Mouse (Mus musculus): ENCODE data around the gene Uqcrq. TPM values are rescaled to one million over a fixed set of nuclear protein-coding genes. Genes with fewer than 3 reads are reported as not detected.

Gene Uqcrq
- 100 to 1,000 TPM; 500 to 558 TPM for polyA plus RNA-seq (2012; fragmentation: generic; extraction: Trizol)

GRCm38 (mm10) chr11:53430670-53431346, at the start of gene Uqcrq, which contains the start of gene Gdf9:
TSS of gene Uqcrq (minus strand) at chr11:53430831.
TSS of gene Gdf9 (plus strand) at chr11:53431023.

GRCm38 (mm10) chr11:53479783-53480301, 49.2 kb upstream of the Uqcrq start, which contains the start of the genes Gm9945 and Sowaha:
TSS of gene Gm9945 (plus strand) at chr11:53480166.
TSS of gene Sowaha (minus strand) at chr11:53480274.

GRCm38 (mm10) chr11:53469968-53470695, 39.5 kb upstream of the Uqcrq start, which contains the start of gene Gm9837:
TSS of gene Gm9837 (minus strand) at chr11:53470479.

GRCm38 (mm10) chr11:53456474-53457371, 26.1 kb upstream of the Uqcrq start, which contains the start of the genes Gm10447 and Shroom1:
TSS of gene Gm10447 (minus strand) at chr11:53457110.
TSS of gene Shroom1 (plus strand) at chr11:53457205.

GRCm38 (mm10) chr11:53423036-53423435, 7.6 kb downstream of the Uqcrq start, which contains the start of gene Leap2:
TSS of gene Leap2 (minus strand) at chr11:53423170.

Other genes with a start within 250 kb of the Uqcrq start
- gene Hspa4, start 130.4 kb downstream of the Uqcrq start, polyA plus RNA-seq (2012; fragmentation: generic; extraction: Trizol), result 10 to 100 TPM; 15.8 to 44.3 TPM
- gene Zcchc10, start 106.2 kb downstream of the Uqcrq start, polyA plus RNA-seq (2012; fragmentation: generic; extraction: Trizol), result 1 to 10 TPM; 1.7 to 3.0 TPM
- gene Aff4, start 80.0 kb downstream of the Uqcrq start, polyA plus RNA-seq (2012; fragmentation: generic; extraction: Trizol), result 1 to 10 TPM in 1 of 2 experiments, under 1 TPM in 1; 0.48 to 8.1 TPM
- not detected for gene Leap2, start 7.7 kb downstream of the Uqcrq start, polyA plus RNA-seq (2012; fragmentation: generic; extraction: Trizol)
- gene Gdf9, start 192 bp upstream of the Uqcrq start, polyA plus RNA-seq (2012; fragmentation: generic; extraction: Trizol), result 1 to 10 TPM in 1 of 2 experiments, under 1 TPM in 1; 0.18 to 1.4 TPM
- under 1 TPM; 0.01 to 0.04 TPM for gene Gm10447, start 26.3 kb upstream of the Uqcrq start, polyA plus RNA-seq (2012; fragmentation: generic; extraction: Trizol)
- 1 to 10 TPM in 1 of 2 experiments, under 1 TPM in 1; 0.54 to 1.0 TPM for gene Shroom1, start 26.4 kb upstream of the Uqcrq start, polyA plus RNA-seq (2012; fragmentation: generic; extraction: Trizol)
- not detected for gene Gm9837, start 39.6 kb upstream of the Uqcrq start, polyA plus RNA-seq (2012; fragmentation: generic; extraction: Trizol)
- not detected for gene Gm9945, start 49.3 kb upstream of the Uqcrq start, polyA plus RNA-seq (2012; fragmentation: generic; extraction: Trizol)
- not detected for gene Sowaha, start 49.4 kb upstream of the Uqcrq start, polyA plus RNA-seq (2012; fragmentation: generic; extraction: Trizol)
- gene Sept8, start 88.4 kb upstream of the Uqcrq start, polyA plus RNA-seq (2012; fragmentation: generic; extraction: Trizol), result 10 to 100 TPM; 22.0 to 78.6 TPM
- 10 to 100 TPM in 1 of 2 experiments, 1 to 10 TPM in 1; 1.8 to 19.7 TPM for gene Kif3a, start 136.5 kb upstream of the Uqcrq start, polyA plus RNA-seq (2012; fragmentation: generic; extraction: Trizol)
- gene Il4, start 187.8 kb upstream of the Uqcrq start, polyA plus RNA-seq (2012; fragmentation: generic; extraction: Trizol), result not detected
- gene Il13, start 203.9 kb upstream of the Uqcrq start, polyA plus RNA-seq (2012; fragmentation: generic; extraction: Trizol), result not detected

Data from C3H10T1/2 (cell line).